Mouse (Mus musculus) thymus, postnatal 14 days (tissue): ENCODE measurements at regions not wholly inside any gene's neighbourhood (a gene's known extent, or its start where the extent isn't known, plus 50 kb on each side); places are given as distances from the start of the nearest gene placed in this dataset.

Experiments
- DNase-seq: peaks from one replicate; pipeline ENCODE4 v3.0.0; 2021

DNA sequence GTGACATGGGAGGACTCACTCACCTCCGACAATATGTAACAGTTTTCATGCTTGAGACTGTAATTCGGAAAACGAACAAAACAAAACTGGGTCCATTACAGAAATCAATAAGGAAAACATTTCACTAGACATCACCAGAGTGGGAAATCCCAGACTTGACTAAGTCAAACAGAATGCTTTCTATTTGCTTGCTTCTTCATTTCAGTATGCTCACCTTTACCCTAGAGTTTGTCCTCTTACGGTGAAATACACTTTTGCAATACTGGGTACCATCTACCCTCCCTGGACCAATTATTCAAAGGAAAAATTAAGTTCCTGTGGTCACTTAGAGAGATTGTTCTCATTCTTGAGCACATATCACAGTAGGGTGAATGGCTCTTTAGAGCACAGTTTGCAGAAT, 613.4 kb upstream of the 4930412O13Rik start:
- DNase-seq = no peak

DNA sequence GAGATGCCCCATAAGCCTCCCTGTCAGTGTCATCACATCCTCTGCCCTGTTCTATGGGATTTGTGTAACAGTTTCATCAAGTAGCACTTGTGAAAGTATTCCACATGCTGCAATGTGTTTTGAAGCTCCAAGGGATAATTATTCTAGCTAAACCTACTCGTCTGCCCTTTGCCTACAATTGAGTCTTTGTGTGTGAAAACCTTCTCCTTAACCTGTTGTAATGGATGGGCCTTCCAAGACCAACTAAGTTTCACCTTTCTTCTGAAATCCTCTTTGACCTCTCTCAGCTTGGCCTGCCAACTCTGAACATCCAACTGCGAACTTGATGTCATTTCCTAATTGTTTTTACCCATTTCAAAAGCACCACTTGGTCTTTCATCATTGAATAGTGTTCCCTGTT, 597.6 kb upstream of the 4930412O13Rik start:
- DNase-seq = no peak

- DNase-seq = no peak
Measured at GRCm38 (mm10) chr2:9285800-9286199, 595.3 kb upstream of the 4930412O13Rik start.

DNA sequence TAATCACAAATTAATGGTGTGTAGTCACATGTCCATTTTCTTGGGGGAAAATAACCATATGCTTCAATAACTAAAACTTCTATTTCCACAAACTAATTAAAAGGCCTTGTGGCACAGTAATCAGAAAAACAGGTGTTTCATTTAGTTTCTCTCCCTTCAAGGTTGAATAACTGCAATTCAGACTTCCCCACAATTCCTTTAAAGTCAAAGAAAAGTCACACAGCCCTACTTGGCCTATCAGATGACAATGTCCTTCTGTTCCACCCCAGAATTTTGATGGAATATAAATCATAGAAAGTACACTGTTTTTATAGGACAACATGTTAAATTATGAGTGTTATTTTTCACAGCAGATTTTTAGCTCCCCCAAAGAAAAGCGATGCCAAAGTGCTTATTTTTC, 594.0 kb upstream of the 4930412O13Rik start:
- no peak for DNase-seq

DNA sequence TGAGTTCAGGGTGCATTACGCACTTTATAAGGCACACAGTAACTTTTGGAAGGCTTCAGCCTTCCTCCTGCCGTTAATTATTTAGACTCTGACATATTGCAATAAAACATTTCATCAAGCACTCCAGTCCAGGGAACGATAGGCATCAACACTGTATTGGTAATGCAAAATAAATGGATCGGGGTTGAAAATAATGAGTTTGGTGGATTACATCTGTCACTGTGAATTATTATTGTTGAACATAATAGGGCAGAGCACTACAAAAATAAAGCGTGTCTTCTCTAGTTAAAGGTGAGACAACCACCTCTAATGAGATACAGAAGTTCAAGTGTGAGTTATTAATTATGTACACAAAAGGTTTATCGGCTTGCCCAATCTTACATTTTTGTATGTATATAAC, 593.4 kb upstream of the 4930412O13Rik start:
- DNase-seq = no peak

- no peak for DNase-seq
Measured at GRCm38 (mm10) chr2:9331630-9332352, 549.3 kb upstream of the 4930412O13Rik start.

DNA sequence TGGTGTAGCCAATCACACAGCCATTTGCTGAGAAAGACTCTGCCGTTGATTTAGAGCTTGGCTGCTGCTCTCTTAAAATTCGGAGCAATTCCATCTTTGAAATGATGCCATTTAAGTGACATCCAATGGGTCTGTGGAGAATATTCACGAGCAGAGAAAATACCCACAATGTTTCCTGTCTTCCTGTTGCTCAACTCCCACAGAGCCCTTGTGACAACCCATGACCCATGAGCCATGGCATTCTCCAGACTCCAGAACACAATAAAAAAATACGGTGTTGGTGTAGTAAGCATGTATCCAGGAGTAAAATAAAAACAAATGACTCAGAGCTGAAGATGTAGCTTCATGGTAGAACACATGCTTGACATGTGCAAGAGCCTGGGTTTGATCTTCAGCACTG, 532.1 kb upstream of the 4930412O13Rik start:
- no peak for DNase-seq

DNA sequence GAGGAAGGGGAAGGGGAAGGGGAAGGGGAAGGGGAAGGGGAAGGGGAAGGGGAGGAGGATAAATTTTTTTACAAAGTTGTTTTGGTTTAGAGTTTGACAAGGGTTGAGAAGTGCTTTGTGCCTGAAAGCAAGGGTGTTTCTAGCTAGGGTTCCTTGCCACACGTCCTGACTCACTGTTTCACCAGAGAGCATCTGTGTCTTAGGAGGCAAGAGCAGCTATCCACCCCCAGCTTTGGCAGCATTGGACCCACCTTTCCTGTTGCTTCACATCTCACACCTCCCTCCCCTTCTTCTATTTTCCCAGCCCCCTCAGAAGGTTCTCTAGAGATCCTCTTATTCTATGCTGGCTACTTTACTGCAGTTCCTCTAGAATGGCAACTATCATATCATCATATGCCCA, 531.1 kb upstream of the 4930412O13Rik start:
- no peak for DNase-seq

GRCm38 (mm10) chr2:9352190-9352589, 528.9 kb upstream of the 4930412O13Rik start:
- DNase-seq = no peak

DNA sequence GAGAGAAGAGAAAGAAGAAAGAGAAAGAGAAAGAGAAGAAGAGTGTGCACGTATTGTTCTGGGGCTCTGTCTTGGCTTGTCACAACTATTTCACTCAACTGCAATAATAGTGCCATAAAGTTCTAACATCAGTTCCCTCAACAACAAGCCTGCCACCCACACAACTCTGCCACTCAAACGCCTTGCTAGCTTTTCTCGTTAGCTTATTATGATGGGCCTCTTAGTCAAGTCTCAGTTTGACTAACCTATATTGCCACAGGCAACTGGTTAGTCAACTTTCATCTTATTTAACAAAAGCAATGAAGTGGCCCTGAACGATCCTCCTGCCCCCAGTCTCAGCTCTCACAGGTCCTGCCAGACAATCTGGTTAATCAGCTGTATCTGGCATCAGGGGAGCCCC, 521.0 kb upstream of the 4930412O13Rik start:
- no peak for DNase-seq

DNA sequence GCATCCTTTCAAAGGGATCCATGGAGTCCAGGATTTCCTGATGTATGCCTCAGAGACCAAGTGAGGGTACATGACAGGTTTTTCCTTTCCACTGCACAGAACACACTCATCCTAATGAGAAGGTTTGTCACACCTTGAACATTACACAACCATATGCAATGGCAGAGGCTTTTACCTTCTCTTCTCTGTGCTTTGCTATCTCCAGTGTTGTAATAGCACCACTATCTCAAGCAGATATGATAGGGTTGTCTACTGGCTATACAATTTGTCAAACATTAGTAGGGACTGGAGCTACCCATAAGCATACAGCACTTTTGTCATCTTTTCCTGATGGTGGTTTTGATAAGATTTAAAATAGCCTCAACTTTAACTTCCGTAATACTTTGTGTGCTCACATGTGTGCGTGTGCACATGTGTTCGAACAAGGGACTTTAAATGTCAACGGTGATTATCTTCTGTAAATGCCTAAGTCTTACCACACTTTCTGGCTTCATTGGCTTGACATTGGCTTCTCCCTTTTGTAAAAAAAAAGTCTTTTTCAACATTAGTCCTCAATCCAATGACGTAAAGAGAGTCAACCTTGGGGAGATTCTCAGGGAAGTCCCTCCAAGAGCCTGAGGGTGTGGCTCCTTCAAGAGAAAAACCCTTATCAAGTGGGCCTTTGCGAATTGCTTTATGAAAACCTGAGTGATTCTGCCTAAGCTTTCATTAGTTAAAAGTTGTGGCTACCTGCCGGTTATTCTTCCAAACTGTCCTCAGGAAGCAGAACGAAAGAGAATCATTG, 513.1 kb upstream of the 4930412O13Rik start:
- no peak for DNase-seq

- DNase-seq = no peak
Measured at GRCm38 (mm10) chr2:9369572-9369971, 511.5 kb upstream of the 4930412O13Rik start.

GRCm38 (mm10) chr2:9386566-9386965, 494.5 kb upstream of the 4930412O13Rik start:
- DNase-seq = no peak

DNA sequence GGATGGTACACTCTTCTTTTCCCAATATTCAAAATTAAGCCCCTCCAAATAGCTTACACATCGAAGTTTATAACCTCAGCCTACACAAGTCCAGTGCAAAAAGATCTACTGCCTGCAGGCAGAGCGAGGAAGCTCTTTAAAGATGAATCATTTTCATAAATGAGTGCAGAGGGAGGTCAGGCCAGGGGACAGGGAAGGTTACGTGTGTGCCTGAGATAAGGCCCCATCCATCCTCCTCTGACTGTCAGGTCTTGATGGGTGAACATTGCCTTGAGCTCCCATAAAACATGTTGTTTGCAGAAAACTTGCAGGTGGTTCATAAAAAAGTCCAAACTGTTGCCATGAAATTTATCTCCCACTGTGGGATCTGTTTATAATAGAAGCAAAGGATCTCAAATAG, 493.0 kb upstream of the 4930412O13Rik start:
- no peak for DNase-seq

- no peak for DNase-seq
Measured at GRCm38 (mm10) chr2:9395379-9395999, 485.6 kb upstream of the 4930412O13Rik start.

DNA sequence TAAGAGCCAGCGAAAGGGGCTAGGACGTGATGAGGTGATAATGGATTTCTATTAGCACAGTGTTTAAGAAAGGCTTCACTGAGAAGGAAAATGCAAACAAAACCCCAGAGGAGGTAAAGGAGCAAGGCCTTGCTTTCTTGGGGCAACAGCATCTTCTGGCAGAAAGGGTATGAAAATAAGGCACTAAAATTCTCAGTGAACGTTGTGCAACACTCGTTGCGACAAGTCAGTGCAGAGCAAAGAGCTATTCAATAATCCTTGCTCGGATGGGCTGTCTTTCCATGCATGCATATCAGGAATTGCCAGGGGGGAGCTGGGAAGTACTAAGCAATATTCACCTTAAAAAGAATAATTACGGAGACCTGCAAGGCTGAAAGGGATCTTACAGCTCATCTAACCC, 479.6 kb upstream of the 4930412O13Rik start:
- no peak for DNase-seq

- DNase-seq = no peak
Measured at GRCm38 (mm10) chr2:9402281-9402680, 478.8 kb upstream of the 4930412O13Rik start.

GRCm38 (mm10) chr2:9409075-9409474, 472.0 kb upstream of the 4930412O13Rik start:
- DNase-seq = no peak

GRCm38 (mm10) chr2:9422686-9423085, 458.4 kb upstream of the 4930412O13Rik start:
- no peak for DNase-seq

- DNase-seq = no peak
Measured at GRCm38 (mm10) chr2:9423534-9423933, 457.5 kb upstream of the 4930412O13Rik start.

DNA sequence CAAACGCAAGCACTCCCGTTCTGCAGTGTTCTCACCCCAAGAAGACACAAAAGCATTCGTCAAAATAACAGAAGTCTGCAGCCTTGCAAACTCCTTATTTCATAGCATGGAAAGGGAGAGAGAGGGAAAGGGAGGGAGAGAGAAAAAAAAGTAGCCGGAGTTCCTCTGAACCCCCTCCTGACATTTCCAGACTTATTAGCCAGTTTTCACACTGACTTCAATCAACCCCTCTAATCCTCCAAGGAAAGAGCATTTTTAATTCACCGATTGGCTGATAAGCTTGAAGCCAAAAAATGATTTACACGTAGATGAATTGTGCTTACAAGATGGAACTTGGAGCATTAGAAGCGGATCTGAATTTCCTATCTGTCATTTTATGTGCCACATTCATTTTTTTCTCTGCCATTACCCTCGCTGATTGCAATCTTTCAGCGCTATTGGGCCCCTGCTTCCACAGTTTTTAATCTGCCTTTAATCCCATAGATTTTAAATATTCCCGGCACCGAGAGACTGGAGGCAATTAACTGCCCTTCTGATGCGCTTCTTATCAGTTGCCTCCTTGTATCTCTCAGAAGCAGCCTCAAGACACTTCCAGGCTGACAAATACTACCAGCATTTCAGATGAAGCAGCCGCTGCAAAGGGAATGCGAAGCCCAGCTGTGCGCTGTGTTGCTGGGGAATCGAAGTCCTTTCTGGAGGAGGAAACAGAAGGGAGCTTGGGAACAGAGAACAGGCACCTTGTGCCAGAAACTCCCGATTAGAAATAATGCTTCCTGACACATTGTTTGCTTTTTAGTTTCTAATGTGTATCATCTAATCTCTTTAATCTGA, 447.7 kb upstream of the 4930412O13Rik start:
- no peak for DNase-seq

DNA sequence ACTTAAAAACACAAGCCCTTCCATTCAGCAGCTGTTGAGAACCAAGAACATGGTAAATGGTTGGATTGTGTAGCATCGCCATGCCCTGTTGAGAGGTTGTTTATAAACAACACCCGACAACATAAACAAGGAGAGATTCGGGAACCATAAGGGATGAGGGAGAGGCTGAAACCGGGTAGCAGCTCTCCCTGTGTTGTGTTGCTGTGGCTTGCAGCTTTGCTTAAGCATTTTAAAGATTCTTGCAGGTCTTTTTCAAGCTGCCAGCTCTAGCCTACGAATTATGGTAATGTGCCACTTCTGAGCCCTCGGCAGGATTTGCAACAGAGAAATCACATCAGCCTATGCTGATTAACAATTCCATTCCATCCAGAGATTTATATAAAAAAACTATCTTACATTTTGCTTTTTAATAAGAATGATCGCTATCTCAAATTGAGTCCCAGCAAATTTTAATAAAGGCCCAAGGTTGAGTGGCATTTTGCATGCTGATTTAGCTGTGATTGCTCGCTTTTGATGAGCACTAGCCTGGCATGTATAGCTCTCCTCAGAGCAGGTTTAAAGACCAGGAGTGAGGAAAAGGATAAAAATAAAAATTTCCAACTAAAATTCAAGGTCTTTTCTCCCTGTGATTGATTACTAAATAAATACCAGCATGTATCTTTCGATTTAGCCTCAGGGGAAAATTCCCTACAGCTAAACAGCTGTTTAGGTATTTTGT, 445.7 kb upstream of the 4930412O13Rik start:
- no peak for DNase-seq
